Mouse (Mus musculus): ENCODE measurements around the gene Arfgef2.

GRCm38 (mm10) chr2:166757969-166758368 lies 47.4 kb upstream of the Arfgef2 start:
- TF ChIP-seq CTCF (IDR thresholded peaks at IDR 0.05; ENCODE audit: extremely low read depth, insufficient read length, insufficient replicate concordance, low read depth, low read length) (no peak), POLR2A (IDR thresholded peaks at IDR 0.05; ENCODE audit: low read depth, low read length) (no peak)

Data from small intestine, adult 2 months (tissue).